Mouse (Mus musculus) spleen, adult 12 weeks (tissue): ENCODE data around the gene Slc35g3.

Experiments used
- DNase-seq: peaks from one replicate; pipeline ENCODE4 v3.0.0; 2022; ENCODE audit warnings: low spot score

Slc35g3 gene

DNA sequence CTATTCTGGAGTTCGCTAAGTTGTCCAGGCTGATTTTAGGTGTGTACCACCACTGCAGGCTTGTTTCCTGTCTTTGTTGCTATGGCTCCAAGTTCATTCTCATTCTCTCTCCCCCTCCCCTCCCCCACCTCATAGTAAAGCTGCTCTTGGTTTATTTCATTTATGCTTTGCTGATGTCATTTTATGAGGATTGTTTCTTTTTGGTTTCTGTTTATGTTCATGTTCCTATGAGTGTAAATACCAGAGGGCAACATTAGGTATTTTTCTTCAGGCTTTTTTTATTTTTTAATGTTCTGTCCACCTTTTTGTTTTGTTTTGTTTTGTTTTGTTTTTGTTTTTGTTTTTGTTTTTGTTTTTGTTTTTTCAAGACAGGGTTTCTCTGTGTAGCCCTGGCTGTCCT lies at the start of gene Slc35g3:
Gene Slc35g3 (minus strand): TSS at position 101 of the 400 bp plus-strand sequence.
- DNase-seq, result no peak

DNA sequence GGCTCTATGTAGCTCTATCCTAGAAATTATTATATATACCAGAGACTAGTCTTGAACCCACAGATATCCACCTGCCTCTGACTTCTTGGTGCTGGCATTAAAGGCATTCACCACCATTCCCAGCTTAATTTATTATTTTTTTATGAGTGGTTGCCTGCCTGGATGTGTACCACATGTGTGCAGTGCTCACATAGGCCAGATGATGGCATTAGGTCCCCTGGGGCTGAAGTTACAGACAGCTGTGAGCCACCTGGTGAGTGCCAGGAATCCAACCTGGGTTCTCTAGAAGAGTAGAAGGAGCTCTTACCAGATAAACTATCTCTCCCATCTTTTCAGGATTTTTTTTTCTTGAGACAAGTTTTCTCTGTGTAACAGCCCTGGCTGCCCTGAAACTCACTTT lies 48.5 kb upstream of the Slc35g3 start:
- DNase-seq, result no peak

GRCm38 (mm10) chr11:69807641-69808040 lies 45.9 kb upstream of the Slc35g3 start:
- DNase-seq, result no peak

DNA sequence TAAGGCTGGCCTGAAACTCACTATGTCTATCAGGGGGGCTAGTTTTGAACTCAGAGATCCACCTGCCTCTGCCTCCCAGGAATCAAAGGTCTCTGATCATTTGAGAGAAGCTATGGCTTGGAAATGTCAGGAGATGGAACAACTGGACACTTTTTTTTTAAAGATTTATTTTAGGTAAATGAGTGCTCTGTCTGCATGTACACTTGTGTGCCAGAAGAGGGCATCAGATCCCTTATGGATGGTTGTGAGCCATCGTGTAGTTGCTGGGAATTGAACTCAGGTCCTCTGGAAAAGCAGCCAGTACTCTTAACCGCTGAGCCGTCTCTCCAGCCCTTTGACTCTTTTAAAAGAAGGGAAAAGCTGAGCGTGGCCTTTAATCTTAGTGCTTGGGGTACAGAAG lies 44.6 kb upstream of the Slc35g3 start:
- DNase-seq, result no peak

DNA sequence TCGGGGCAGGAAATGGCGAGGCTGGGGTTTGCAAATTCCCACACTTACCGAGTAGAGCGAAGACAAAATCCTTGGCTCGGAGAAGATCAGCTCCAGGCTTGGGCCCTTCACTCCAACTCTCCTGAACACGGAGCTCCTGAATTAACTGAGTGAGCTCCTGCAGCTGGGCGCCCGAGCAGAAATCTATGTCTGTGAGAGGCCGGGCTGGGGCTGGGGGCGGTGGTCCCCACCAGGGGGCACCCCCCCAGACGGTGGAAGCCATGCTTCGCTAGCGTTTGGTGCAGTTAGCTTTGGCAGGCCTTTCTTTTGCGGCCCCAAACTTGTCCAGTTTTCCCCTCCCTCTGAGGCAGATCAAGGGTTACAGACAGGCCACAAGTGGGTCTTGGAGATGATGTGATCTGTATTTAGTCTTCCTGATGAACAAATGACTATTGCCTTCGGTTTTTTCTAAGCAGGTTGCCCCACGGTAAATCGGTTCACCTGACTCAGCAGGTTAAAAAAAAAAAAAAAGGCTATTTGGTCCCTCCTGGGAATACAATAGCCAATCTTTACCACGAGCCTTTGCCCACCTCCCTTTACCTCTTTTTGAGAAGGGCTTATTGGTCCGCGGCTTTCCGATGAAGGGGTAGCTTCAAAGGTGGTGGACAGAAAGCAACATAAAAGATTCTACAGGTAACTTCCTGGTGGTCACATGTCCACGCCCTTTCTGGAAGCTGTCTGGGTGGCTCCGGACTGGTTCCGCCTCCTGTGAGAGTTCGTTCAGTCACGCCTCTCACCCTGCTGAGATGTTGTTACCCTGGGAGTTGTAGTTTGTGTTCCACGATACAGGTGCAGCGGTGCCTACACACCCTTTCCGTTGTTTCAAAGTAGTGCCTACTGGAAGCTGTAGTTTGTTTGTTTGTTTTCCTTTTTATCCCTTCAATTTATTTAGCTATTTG lies 43.5 kb upstream of the Slc35g3 start, which contains the start of gene Tmem102:
Gene Tmem102 (minus strand): TSS at position 653 of the 938 bp plus-strand sequence.
- DNase-seq, result no peak

DNA sequence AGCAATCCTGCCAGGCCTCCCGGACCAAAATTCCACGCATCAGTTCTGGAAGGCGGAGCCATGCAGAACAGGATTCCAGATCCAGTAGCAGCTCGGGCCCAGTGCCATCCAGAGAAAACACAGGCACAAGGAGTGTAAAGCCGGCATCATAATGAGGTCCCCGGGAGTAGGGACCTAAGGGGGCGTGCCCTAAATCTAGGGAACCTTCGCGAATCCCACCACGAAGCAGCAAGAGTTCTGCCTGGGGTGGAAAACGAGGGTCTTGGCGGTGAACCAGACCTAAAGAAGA lies 42.8 kb upstream of the Slc35g3 start:
- no peak for DNase-seq

DNA sequence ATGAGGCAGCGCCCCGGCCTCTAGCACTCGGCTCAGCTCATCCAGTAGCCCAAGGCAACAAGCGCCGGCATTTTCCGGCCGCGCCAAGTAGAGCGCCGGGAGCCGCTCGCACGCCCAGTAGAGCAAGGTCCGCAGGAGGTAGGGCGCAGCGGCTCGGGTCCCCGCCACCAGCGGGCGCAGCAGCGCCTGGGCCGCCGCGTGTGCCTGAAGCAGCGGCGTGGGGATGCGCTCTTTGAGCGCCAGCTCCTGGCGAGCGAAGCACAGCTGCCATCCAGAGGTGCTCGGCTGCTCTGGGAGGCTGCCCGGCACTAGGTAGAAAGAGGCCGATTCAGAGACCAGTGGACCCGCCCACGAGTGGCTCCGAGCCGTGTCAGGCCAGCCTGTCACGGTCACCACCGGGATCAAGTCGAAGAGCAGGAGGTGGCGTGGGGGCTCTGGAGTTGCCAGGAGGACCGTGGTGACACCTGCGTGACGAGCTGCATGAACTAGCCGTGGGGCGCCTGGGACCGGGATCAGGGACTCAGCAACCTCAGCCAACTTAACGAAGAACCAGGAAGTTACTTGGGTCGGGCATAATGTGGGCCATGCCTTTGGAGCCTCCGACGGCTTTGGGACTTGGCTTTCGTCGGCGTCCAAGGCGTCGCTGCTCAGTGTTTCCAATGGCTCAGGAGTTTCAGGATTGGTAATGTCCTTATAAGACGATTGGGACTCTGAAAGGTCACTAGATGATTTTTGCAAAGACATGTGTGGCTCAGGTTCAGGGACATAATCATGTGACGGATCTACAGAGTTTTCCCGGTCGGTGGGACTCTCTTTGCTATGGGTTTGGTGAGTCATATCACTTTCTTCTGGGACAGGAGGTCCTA lies 42.3 kb upstream of the Slc35g3 start:
- peak; percentile 55 for DNase-seq

DNA sequence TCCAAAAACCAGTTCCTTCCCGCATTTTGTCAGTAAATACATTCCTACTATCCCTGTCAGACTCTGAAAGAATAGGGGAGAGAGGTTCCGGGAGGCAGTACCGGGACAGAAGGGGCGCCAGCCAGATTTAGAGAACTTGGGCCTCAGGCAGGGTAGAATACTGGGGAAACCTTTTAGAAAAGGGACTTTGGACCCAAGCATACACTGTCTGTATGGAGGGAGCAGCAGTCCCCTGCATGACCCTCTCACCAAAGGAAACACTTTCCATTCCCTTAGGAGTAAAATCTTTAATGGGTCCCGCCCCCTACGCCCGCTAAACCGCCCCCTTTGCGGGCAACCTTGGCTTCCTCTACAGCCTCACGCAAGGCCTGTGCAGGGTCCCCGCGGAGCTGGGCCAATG lies 41.6 kb upstream of the Slc35g3 start:
- DNase-seq, result no peak

- no peak for DNase-seq
Observed at GRCm38 (mm10) chr11:69802648-69803105, 40.9 kb upstream of the Slc35g3 start.

DNA sequence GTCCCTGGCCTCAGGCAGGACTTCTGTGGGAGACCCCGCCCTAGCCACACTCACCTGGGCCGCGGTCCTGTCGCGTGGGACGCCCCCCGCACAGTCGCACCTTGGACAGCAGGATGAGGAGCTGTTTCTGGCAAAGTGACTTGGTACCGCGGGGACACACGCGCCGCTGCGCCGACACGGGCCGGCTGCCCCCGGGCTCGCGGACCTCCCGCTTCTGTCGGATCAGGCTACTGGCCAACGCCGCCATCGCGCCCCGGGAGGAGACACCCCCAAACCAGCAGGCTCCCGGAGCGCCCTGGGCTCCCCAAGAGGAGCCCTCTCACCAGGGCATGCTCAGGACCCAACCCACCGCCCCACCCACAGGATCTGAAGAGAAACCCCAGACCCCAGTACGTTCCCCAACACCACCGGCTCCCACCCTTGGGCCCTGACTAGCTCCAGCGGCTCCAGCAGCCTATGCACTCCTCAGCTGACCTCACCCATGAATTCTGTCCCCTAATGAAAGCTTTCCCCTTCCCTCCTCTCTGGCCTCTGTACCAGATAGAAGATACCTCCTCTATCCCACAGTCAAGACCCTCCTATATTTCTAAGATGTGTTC lies 39.7 kb upstream of the Slc35g3 start, which contains the start of gene Fgf11:
Gene Fgf11 (minus strand): TSS at position 479 of the 599 bp plus-strand sequence.
- no peak for DNase-seq

DNA sequence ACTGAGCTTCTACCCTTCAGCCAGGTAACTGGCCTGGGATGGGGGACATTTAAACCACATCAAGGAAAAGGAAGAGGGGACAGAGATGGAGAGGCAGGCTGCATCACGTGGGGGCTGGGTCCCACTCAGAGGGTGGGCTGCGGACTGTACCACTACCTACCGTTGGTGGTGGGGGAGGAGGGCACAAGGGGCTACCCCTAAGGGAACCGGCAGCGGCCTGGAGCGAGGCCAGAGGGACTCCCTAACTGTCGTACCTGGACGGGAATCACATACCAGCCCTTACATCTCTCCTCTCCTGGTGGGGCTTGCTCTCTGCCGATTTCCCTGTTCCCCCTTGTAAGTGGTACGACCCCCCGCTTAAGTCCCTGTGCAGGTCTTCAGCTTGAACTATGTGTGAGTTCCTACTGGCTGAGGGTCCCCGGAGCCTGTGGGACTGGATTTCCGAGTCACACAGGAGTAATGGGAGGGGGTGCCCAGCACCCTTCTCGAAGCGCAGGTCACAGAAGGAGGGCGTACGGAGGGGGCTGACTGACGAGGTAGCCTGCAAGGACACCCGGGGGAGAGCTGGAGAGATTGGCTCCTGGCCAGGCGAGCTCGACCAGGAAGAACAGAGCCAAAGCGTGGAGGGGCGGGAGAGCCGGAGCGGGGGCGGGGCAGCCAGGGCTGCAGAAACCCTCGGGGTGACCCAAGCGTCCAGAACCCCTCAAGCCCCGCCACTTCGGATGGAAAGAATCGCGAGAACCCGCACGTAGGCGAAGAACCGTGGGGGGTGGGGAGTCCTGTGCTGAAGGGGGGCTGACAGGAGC lies 38.8 kb upstream of the Slc35g3 start:
- no peak for DNase-seq

- no peak for DNase-seq
Observed at GRCm38 (mm10) chr11:69800138-69800391, 38.3 kb upstream of the Slc35g3 start.

- DNase-seq, result no peak
Observed at GRCm38 (mm10) chr11:69799394-69800137, 37.8 kb upstream of the Slc35g3 start.

GRCm38 (mm10) chr11:69797924-69798323 lies 36.2 kb upstream of the Slc35g3 start:
- no peak for DNase-seq

DNA sequence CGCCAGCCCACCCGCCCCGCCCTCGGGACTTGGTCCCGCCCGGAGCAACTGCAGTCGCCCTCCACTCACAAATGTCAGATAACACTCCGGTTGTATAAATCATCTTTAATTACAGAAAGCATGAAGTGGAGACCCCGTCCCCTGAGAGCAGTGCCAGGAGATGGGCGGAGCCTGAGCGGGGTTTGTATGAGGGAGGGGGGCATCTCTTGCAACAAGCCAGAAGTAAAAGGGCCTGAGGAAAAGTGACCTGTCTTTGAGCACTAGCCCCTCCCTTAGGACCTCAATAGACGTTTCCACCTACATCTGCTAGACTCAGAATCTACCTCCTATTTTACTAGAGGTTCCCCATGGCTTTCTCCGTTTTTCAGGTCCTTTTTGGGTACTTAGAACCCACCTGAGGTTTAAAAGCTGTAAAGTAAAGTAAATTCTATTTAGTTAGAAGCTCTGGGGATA lies 34.2 kb upstream of the Slc35g3 start:
- no peak for DNase-seq

- peak; percentile 83 for DNase-seq
Observed at GRCm38 (mm10) chr11:69795168-69795982, 33.6 kb upstream of the Slc35g3 start, which contains the start of gene Chrnb1. Gene Chrnb1, minus strand, starts transcription at chr11:69795943.

- no peak for DNase-seq
Observed at GRCm38 (mm10) chr11:69793429-69793828, 31.7 kb upstream of the Slc35g3 start.

- no peak for DNase-seq
Observed at GRCm38 (mm10) chr11:69791420-69791819, 29.7 kb upstream of the Slc35g3 start.

DNA sequence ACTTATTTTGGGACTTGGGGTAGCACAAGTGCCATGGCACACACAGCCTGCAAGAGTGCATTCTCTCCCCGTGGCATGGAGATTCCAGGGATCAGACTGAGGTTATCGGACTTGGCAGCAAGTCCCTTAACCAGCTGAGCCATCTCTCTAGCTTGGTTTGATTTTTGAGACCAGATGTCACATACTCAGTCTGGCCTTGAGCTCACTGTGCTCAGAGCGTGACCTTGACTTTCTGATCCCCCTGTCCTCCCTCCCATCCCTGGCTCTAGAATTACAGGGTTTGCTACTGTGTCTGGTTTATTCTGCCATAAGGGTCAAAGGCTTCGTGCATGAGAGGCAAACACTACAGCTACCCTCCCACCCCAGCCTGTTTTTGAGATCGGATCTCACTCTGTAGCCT lies 27.7 kb upstream of the Slc35g3 start:
- DNase-seq, result no peak

DNA sequence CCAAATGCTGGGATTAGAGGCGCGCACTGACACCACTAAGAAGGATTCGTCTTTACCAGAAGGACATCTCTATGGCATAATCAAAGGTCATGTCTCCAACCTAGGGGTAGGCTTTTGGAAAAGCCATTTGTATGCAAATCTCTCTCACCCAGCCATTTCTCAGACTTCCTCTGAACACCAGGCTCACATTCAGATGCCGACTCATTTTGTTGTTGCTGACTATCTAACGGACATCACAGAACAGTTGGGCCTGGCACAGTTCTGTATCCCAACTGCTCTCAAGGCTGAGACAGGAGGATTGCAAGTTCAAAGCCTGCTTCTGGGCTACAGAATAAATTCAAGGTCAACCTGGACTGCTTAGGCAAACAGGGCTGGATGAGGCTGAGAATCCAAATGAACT lies 25.5 kb upstream of the Slc35g3 start:
- no peak for DNase-seq
